Mouse (Mus musculus) frontal cortex, adult (tissue): ENCODE results near the gene Gm49486.

Source experiments
- ATAC-seq: cut with Nextera tagmentation; 2 replicates; pipeline ENCODE4 v1.9.2; 2017; ENCODE audit warnings: mild to moderate bottlenecking, moderate library complexity, mixed read lengths; ENCODE audit not compliant: low TSS enrichment

The Gm49486 gene

GRCm38 (mm10) chr15:79229058-79229821 lies at the start of gene Gm49486, which contains the start of gene Pick1:
Gene Gm49486, plus strand, starts transcription at chr15:79229391.
Gene Pick1, plus strand, starts transcription at chr15:79229173.
- ATAC-seq = peak; percentile 87

GRCm38 (mm10) chr15:79185213-79185612 lies 44.0 kb upstream of the Gm49486 start:
- ATAC-seq = no peak

DNA sequence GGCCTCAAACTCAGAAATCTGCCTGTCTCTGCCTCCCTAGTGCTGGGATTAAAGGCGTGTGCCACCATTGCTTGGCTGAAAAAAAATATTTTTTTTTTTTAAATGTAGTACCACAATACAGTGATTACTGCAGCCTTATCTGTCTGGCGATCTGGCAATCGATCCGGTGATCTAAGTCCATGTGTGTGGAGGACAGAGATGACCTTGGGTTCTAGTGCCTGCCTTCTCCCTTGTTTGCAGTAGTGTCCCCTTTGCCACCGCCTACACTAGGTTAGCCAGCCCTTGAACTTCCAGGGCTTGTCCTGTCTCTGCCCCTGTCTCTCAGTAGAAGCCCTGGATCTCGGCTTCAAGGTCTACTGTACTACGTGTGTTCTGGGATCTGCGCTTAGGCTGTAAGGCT lies 41.4 kb upstream of the Gm49486 start:
- ATAC-seq = no peak

GRCm38 (mm10) chr15:79191426-79191825 lies 37.8 kb upstream of the Gm49486 start:
- no peak for ATAC-seq

GRCm38 (mm10) chr15:79192450-79192849 lies 36.7 kb upstream of the Gm49486 start:
- no peak for ATAC-seq

GRCm38 (mm10) chr15:79192885-79193845 lies 36.0 kb upstream of the Gm49486 start:
- peak; percentile 44; the same call in 1 of the 2 replicates for ATAC-seq

DNA sequence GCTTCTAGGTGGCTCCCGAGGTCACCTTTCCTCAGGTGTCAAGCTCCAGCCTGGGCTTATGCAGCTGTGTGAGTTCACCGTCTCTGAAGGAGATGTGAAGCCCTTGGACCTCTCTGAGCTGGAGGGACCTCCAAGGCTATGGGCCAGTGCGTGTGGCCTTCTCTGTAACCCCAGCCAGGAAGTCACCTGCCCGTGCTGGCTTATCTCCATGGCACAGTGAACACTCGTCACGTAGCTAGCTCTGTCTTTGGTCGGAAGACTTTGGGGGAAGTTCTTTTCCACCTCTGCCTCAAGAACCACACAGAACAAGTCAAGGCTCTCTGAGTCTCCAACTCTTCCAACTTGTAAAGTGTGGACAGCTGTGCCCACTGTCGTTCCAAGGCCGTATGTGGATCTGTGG lies 35.1 kb upstream of the Gm49486 start:
- no peak for ATAC-seq

GRCm38 (mm10) chr15:79194946-79195345 lies 34.2 kb upstream of the Gm49486 start:
- ATAC-seq = no peak

DNA sequence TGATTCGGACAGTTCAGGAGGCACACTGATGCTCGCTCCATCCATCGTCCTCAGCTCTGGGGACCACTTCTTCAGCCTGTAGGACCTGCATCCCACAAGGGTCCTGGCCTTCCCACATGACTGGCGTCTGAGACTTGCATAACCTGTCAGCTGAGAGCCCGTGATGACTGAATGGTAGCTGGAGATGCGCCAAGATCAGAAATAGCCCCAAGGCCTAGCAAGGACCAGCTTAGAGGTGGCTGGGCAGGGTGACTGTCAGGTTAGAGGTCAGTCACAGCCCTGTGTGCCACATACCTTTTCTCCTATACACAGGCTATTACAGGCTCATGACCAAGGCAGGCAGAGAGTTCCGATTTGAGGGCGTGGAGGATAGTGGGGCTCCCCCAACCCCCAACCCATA lies 33.7 kb upstream of the Gm49486 start:
- ATAC-seq = no peak

- no peak for ATAC-seq
Measured at GRCm38 (mm10) chr15:79199390-79199976, 29.7 kb upstream of the Gm49486 start.

GRCm38 (mm10) chr15:79201491-79202150 lies 27.6 kb upstream of the Gm49486 start:
- 0 out of 2 replicates have a peak, but pooled peaks have one; percentile 20 for ATAC-seq

DNA sequence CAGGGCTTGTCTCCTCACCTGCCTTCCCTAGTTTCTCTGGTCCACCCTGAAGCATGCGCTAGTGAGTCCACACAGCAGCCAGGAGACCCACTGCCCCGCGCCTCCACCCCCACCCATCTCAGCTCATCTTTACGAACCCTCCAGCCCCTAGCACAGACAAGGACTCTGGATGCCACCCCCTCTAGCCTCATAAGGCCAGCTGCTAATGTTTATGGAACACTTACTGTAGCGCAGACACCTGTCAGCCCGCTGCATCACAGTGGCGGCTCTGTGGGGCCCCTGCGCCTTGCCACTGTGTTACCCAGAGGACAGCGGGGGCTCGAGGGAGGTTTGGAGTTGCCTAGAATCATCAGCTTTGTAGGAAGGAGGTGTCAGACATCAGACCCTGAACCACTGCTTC lies 26.6 kb upstream of the Gm49486 start:
- ATAC-seq = no peak

GRCm38 (mm10) chr15:79208211-79208610 lies 21.0 kb upstream of the Gm49486 start:
- ATAC-seq = no peak

- ATAC-seq = peak; percentile 49; the same call in 1 of the 2 replicates
Measured at GRCm38 (mm10) chr15:79208758-79209439, 20.3 kb upstream of the Gm49486 start.

DNA sequence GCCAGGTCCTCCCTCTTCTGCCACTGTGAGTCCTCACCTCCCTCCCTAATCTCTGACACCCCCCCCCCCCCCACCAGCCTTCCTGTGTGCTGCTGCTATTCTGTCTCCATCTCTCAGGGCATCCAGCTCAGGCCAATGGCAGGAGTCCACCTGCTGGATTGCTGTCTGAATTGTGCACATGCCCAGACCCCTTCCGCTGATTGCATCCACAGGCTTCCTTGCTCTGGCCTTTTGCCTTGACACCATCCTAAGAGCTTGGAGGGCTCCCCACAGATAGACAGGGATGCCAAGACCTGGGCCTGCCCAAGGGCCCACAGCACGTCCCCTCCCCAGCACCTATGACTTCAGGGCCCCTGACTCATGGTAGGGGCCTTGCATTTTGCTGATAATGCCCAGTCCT lies 18.8 kb upstream of the Gm49486 start:
- no peak for ATAC-seq

GRCm38 (mm10) chr15:79212750-79213446 lies 16.3 kb upstream of the Gm49486 start:
- peak; percentile 18; the same call in 1 of the 2 replicates for ATAC-seq

DNA sequence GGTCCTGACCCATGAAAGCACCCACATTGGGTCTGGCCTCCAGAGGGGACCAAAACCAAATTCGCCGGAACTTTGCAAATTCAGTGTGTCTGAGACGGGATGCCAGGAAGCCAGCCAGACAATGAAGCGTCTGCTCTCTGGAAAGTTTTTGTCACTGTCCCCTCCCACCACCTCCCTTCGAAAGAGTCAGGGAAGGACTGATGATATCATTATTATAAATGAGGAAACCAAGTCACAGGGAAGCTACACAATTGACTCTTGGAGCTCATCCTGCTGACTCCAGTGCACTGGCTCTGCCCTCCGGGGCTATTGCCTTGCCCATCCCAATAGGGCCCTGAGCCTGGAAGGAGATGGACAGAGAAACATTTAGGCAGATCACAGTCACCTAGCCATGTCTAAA lies 15.6 kb upstream of the Gm49486 start:
- no peak for ATAC-seq

- no peak for ATAC-seq
Measured at GRCm38 (mm10) chr15:79216191-79216590, 13.0 kb upstream of the Gm49486 start.

- ATAC-seq = no peak
Measured at GRCm38 (mm10) chr15:79219572-79219971, 9.6 kb upstream of the Gm49486 start.

GRCm38 (mm10) chr15:79223641-79224040 lies 5.5 kb upstream of the Gm49486 start:
- ATAC-seq = no peak
